Mouse (Mus musculus) midbrain, embryonic 11.5 days (tissue): ENCODE measurements around the gene Phgr1. TPM values are rescaled to one million over a fixed set of nuclear protein-coding genes. Genes with fewer than 3 reads are reported as not detected.
A peak's percentile ranks its signal among the peaks of the same experiment; 100 is the strongest.

Experiments
- ATAC-seq: fragments of 200-750 bp; cut with Nextera tagmentation; 2 replicates; pipeline ENCODE4 v1.8.0; 2017; ENCODE audit warnings: moderate TSS enrichment, moderate library complexity; ENCODE audit not compliant: low FRiP score
- DNase-seq: peaks from one replicate; pipeline ENCODE4 v3.0.0; 2015; ENCODE audit warnings: low spot score; ENCODE audit errors: missing footprints
- H3K27ac ChIP-seq: fragments of 300-500 bp; sonication (generic); 2 replicates; pipeline ENCODE4 v1.5.1; 2014; ENCODE audit warnings: low read depth, low read length
- H3K27me3 ChIP-seq: fragments of 300-500 bp; sonication (generic); 2 replicates; pipeline ENCODE4 v1.6.1; 2014; ENCODE audit warnings: mild to moderate bottlenecking, low read length, moderate library complexity, mixed read lengths; ENCODE audit not compliant: control insufficient read depth, insufficient read depth
- H3K36me3 ChIP-seq: fragments of 300-500 bp; sonication (generic); 2 replicates; pipeline ENCODE4 v1.6.1; 2014; ENCODE audit warnings: mild to moderate bottlenecking, low read length, moderate library complexity, mixed read lengths; ENCODE audit not compliant: control insufficient read depth, insufficient read depth
- H3K4me1 ChIP-seq: fragments of 300-500 bp; sonication (generic); 2 replicates; pipeline ENCODE4 v1.6.1; 2014; ENCODE audit warnings: low read length; ENCODE audit not compliant: control insufficient read depth, insufficient read depth
- H3K4me2 ChIP-seq: fragments of 300-500 bp; sonication (generic); 2 replicates; pipeline ENCODE4 v1.6.1; 2014; ENCODE audit warnings: mild to moderate bottlenecking, moderate library complexity
- H3K4me3 ChIP-seq: fragments of 300-500 bp; sonication (generic); 2 replicates; pipeline ENCODE4 v1.5.1; 2014; ENCODE audit warnings: low read depth, low read length
- H3K9ac ChIP-seq: fragments of 300-500 bp; sonication (generic); 2 replicates; pipeline ENCODE4 v1.6.1; 2014; ENCODE audit warnings: low read length
- H3K9me3 ChIP-seq: fragments of 300-500 bp; sonication (generic); 2 replicates; pipeline ENCODE4 v1.6.1; 2016; ENCODE audit warnings: low read length; ENCODE audit not compliant: control insufficient read depth
- WGBS: fragments of 180-500 bp; shearing (Covaris S2); extraction: QIAGEN DNeasy Blood & Tissue Kit; methylation state at CpG from one replicate; pipeline ENCODE4 v1.1.7; 2014; 5-methylcytosine and 5-hydroxymethylcytosine counted together
- polyA plus RNA-seq: library from polyadenylated mRNA; unstranded; fragments of >200 nt; fragmentation: Nextera tagmentation; extraction: Ambion mirVana; gene quantifications from 2 replicates; pipeline ENCODE4 v1.2.1, GENCODE M21; 2014

Phgr1 gene
- polyA plus RNA-seq, 1 experiment from 2014 or later: not detected

DNA sequence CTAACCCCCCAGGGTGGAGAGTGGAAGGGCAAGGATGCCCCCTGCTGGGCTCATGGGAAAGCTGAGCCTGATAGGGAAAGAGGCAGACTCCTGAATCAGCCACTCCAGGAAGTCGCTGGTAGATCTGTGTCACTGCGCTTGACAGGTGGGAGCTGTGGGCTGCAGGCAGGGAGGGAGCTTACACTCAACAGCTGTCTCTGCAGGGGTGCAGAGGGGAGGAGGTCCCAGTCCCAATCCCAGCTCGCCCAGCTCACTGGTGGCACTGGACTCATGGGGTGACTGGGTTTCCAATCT is 42.0 kb upstream of the Phgr1 start:
- 2% methylated on average over 3 of the region's 3 CpGs for WGBS

DNA sequence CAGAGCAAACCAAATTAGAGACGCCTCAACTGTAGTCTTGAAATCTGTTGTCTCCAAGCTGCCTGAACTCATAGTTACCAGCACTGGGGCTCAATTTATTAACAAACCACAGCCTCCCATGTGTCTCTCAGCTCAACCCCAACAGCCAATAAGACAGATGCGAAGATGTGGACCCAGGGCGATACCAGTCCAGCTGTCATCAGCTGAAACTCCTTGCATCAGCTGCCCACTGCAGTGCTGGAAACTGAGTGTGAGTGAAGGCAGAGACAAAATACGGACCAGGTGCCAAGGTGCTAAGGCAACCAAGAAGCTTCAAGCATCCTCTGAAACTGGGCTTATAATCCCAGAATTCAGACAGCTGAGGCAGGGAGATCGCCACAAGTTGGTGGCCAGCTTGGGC is 40.6 kb upstream of the Phgr1 start:
- 89% methylated on average over 5 of the region's 5 CpGs for WGBS
- ATAC-seq (no peak), DNase-seq (peak; percentile 60)
- Histone ChIP-seq H3K27ac (no peak overlapping the region), H3K27me3 (peaks cover 2% of the 10 kb centered on the region; the same call in 1 of the 2 replicates), H3K4me3 (no peak overlapping the region), H3K9me3 (no peaks in the 10 kb centered on the region), H3K4me2 (no peak overlapping the region), H3K36me3 (no peaks in the 10 kb centered on the region), H3K4me1 (0 out of 2 replicates have a peak, but pooled peaks cover 3% of the 10 kb centered on the region), H3K9ac (no peak overlapping the region)

More for the DNA sequence above, 42.0 kb upstream of the Phgr1 start:
- no peak for ATAC-seq
- H3K36me3 ChIP-seq: no peaks in the 10 kb centered on the region
- H3K27me3 ChIP-seq: peaks cover 2% of the 10 kb centered on the region; the same call in 1 of the 2 replicates
- no peak overlapping the region for H3K9ac ChIP-seq
- no peak overlapping the region for H3K4me2 ChIP-seq
- H3K4me3 ChIP-seq: no peak overlapping the region
- 0 out of 2 replicates have a peak, but pooled peaks cover 3% of the 10 kb centered on the region for H3K4me1 ChIP-seq
- DNase-seq: peak; percentile 82
- H3K9me3 ChIP-seq: no peaks in the 10 kb centered on the region
- no peak overlapping the region for H3K27ac ChIP-seq

DNA sequence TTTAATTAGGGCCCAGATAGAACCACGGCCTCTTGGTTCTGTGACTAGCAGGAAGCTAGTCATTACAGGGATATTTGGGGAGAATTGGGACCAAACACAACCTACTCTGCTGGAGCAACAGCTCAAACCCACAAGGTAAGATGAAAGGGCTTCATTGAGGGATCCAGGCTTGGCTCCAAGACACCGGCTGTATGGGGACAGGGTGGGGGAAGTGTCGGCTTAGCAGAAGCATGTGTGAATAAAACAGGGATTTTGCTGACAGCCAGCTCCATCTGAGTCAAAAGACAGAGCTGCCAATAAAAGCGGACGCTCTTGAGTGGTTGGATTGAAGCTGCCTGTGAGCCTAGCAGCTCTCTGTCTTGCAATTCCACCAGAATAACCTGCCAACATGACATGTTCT is 39.2 kb upstream of the Phgr1 start:
- no peak overlapping the region for H3K27ac ChIP-seq
- no peaks in the 10 kb centered on the region for H3K36me3 ChIP-seq
- no peak overlapping the region for H3K9ac ChIP-seq
- H3K4me1 ChIP-seq: no peaks in the 10 kb centered on the region
- H3K4me3 ChIP-seq: no peak overlapping the region
- H3K27me3 ChIP-seq: 0 out of 2 replicates have a peak, but pooled peaks cover 2% of the 10 kb centered on the region
- DNase-seq (no peak), ATAC-seq (no peak)
- WGBS: 66% methylated on average over 5 of the region's 5 CpGs
- H3K4me2 ChIP-seq: no peak overlapping the region
- H3K9me3 ChIP-seq: no peaks in the 10 kb centered on the region

DNA sequence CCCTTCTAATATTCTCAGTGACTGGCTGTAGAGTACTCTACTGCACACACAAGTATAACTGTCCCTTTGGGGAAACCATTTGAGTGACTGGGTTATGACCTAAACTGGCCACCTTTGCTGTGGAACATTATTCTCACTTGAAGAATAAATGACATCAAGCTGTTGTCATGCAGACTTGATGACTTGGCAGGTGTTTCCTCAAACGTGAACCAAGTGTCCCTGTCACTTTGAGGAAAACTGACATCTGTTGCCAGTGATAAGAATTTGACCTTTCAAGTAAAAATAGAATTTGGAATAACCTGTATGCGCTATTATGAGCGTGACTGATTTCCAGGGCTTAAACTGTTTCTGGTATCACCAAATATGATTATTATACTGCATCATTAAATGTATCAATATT is 32.2 kb upstream of the Phgr1 start:
- ATAC-seq: no peak
- Histone ChIP-seq H3K27me3 (peaks cover 9% of the 10 kb centered on the region), H3K4me3 (no peak overlapping the region), H3K9ac (no peak overlapping the region), H3K4me2 (no peak overlapping the region), H3K27ac (no peak overlapping the region), H3K4me1 (peaks cover 6% of the 10 kb centered on the region), H3K36me3 (no peaks in the 10 kb centered on the region), H3K9me3 (no peaks in the 10 kb centered on the region)
- DNase-seq: no peak
- 72% methylated on average over 3 of the region's 3 CpGs for WGBS

DNA sequence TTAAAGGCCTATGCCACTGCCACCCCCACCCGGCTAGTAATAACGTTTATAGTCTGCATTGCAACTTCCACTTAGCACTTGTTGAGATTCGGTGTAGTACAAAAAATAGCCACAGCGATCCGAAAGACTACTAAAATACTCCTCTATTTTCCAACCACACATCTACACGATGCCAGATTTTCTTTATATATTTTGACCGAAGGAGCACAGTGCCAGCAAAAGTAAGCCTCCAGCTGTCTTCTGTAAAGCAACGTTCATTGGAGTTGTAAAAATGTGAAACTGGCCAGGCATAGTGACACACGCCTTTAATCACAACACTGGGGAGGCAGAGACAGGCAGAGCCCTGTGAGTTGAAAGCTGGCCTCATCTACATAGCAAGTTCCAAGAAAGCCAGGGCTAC is 31.4 kb upstream of the Phgr1 start:
- H3K27ac ChIP-seq: no peak overlapping the region
- 78% methylated on average over 9 of the region's 9 CpGs for WGBS
- H3K27me3 ChIP-seq: peaks cover 9% of the 10 kb centered on the region
- H3K36me3 ChIP-seq: no peaks in the 10 kb centered on the region
- H3K4me2 ChIP-seq: no peak overlapping the region
- H3K9ac ChIP-seq: no peak overlapping the region
- peak; percentile 8 for DNase-seq
- H3K4me1 ChIP-seq: peaks cover 6% of the 10 kb centered on the region
- ATAC-seq: no peak
- H3K9me3 ChIP-seq: no peaks in the 10 kb centered on the region
- H3K4me3 ChIP-seq: no peak overlapping the region

DNA sequence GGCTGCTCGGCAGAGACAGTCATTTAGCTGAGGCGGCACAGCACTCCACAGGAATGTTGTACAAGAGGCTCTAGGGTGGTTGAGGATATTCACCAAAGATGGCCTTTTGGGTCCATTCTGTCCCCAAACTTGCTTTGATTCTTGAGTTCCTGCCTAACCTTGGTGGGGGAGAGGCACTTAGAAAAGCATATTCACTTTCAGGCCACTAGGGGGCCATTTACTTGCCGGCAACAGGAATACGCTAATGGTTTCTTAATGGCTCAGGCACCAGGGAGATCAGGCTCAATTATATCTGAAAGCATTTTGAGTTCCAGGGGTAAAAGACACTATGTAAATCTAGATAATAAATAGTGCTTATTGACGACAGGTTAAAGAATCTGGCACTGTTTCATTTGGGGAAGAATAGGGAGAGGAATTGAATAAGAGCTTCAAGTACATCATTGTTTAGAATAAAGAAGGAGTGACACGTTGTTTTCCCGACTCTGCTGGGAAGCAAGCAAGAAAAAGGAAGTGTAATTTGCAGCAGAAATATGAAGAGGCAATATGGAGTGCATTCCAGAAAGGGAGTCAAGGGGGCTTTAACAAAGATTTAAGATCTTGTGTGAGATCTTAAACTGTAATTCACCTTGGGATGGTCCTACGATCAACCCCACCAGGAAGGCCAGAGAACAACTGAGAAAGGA is 29.2 kb upstream of the Phgr1 start:
- no peaks in the 10 kb centered on the region for H3K9me3 ChIP-seq
- H3K4me3 ChIP-seq: no peak overlapping the region
- no peak overlapping the region for H3K9ac ChIP-seq
- ATAC-seq (no peak), DNase-seq (peak; percentile 92)
- peaks cover 12% of the 10 kb centered on the region for H3K4me1 ChIP-seq
- H3K27me3 ChIP-seq: peaks cover 9% of the 10 kb centered on the region
- H3K36me3 ChIP-seq: no peaks in the 10 kb centered on the region
- H3K4me2 ChIP-seq: no peak overlapping the region
- 29% methylated on average over 8 of the region's 8 CpGs for WGBS
- H3K27ac ChIP-seq: no peak overlapping the region

DNA sequence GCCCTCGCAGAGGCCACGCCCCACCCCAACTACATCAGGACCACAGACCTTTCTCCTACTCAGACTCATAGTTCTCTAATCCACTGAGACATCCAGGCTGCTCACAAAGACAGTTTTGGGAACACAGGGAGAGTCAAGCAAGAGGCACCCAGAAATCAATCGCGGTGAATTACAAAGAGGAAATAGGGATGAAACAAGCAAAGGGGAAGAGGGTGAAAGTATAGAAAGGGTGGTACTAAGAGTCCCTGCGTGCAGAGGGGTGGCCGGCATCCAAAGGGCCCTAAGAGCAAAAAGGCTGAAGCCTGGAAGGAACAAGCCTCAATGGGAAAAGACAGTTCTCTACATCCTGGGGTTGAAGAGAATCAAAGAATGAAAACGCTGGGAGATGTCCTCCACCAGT is 27.9 kb upstream of the Phgr1 start:
- peaks cover 21% of the 10 kb centered on the region for H3K4me1 ChIP-seq
- 9% methylated on average over 7 of the region's 7 CpGs for WGBS
- ATAC-seq: no peak
- H3K4me3 ChIP-seq: no peak overlapping the region
- H3K36me3 ChIP-seq: peaks cover 2% of the 10 kb centered on the region; the same call in 1 of the 2 replicates
- H3K27ac ChIP-seq: no peak overlapping the region
- peaks cover 9% of the 10 kb centered on the region for H3K27me3 ChIP-seq
- no peak for DNase-seq
- H3K4me2 ChIP-seq: peak overlapping the region; percentile 86; the same call in 1 of the 2 replicates
- H3K9ac ChIP-seq: no peak overlapping the region
- H3K9me3 ChIP-seq: no peaks in the 10 kb centered on the region

DNA sequence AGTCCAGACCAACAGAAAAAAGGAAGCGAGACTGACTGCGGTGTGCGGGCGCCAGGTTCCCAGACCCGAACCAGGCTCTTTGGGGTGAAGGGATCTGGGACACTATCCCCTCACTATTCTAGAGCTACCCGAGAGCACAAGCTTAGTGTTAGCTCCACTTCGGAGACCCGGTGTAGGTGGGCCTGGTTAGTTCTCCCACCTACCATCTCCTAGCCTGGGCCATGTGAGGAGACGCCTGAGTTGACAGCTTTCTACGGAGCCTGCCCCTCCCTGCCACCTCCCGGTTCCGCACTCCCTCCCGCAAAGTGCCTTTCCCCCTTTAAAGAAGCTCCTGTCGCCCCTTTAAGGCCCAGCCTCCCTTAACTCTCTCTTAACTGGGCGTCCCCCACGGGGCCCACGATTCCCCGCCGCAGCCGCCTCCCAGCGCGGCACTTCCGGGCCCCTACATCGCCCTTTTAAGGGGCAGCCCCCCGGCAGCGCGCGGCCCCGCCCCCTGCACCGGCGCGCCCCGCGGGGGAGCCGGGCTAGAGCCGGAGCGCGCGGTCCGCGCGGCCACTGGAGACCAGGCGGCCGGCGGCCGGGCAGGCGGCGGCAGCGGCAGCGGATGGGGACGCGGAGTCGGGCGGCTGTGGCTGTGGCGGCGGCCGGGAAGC is 27.2 kb upstream of the Phgr1 start, which contains the start of gene Inafm2:
Inafm2 (plus strand) TSS at position 527 of the 653 bp plus-strand sequence.
- H3K9ac ChIP-seq: peak within 1 kb of the TSS; percentile 89
- H3K27me3 ChIP-seq: peaks cover 9% of the 10 kb centered on the region
- DNase-seq (peak; percentile 98), ATAC-seq (peak; percentile 94)
- H3K4me3 ChIP-seq: peak within 1 kb of the TSS; percentile 90
- H3K4me1 ChIP-seq: peaks cover 25% of the 10 kb centered on the region
- no peaks in the 10 kb centered on the region for H3K9me3 ChIP-seq
- H3K36me3 ChIP-seq: peaks cover 2% of the 10 kb centered on the region; the same call in 1 of the 2 replicates
- H3K27ac ChIP-seq: no peak within 1 kb of the TSS; the same call in 1 of the 2 replicates
- under 1% methylated on average over 50 of the region's 57 CpGs for WGBS
- H3K4me2 ChIP-seq: peak within 1 kb of the TSS; percentile 86
